Mouse (Mus musculus) embryonic facial prominence, embryonic 10.5 days (tissue): Measurements from ENCODE around the gene Mrpl51. TPM values are rescaled to one million over a fixed set of nuclear protein-coding genes. Genes with fewer than 3 reads are reported as not detected.
"Not testable (repeated sequence)": the region's sequence is repeated elsewhere in the genome, so short reads cannot be mapped to it uniquely, and the experiment has no call there.

Experiments used
- DNase-seq: peaks from one replicate; pipeline ENCODE4 v3.0.0-alpha.2; 2017; ENCODE audit warnings: low spot score
- H3K27ac ChIP-seq: fragments of 300-500 bp; sonication (generic); replicated peaks from 2 replicates; pipeline ENCODE4 v1.5.1; 2016; ENCODE audit warnings: mild to moderate bottlenecking
- H3K27me3 ChIP-seq: fragments of 300-500 bp; sonication (generic); replicated peaks from 2 replicates; pipeline ENCODE4 v1.6.1; 2016; ENCODE audit warnings: low read depth, mild to moderate bottlenecking; ENCODE audit not compliant: poor library complexity, severe bottlenecking
- H3K36me3 ChIP-seq: fragments of 300-500 bp; sonication (generic); replicated peaks from 2 replicates; pipeline ENCODE4 v1.6.1; 2016; ENCODE audit warnings: mild to moderate bottlenecking, moderate library complexity
- H3K4me1 ChIP-seq: fragments of 300-500 bp; sonication (generic); 2 replicates; pipeline ENCODE4 v1.6.1; 2016
- H3K4me3 ChIP-seq: fragments of 300-500 bp; sonication (generic); 2 replicates; pipeline ENCODE4 v1.5.1; 2016; ENCODE audit warnings: mild to moderate bottlenecking, moderate library complexity
- H3K9me3 ChIP-seq: fragments of 300-500 bp; sonication (generic); 2 replicates; pipeline ENCODE4 v1.6.1; 2016; ENCODE audit warnings: mild to moderate bottlenecking
- WGBS: fragments of 180-500 bp; shearing (Covaris S2); methylation state at CpG from one replicate; pipeline ENCODE4 v1.1.7; 2016; 5-methylcytosine and 5-hydroxymethylcytosine counted together
- polyA plus RNA-seq: library from polyadenylated mRNA; unstranded; fragments of >200 nt; fragmentation: Nextera tagmentation; extraction: Ambion mirVana; gene quantifications from 2 replicates; pipeline ENCODE4 v1.2.1, GENCODE M21; 2016

The Mrpl51 gene
- polyA plus RNA-seq, 1 experiment from 2014 or later: 214 TPM

DNA sequence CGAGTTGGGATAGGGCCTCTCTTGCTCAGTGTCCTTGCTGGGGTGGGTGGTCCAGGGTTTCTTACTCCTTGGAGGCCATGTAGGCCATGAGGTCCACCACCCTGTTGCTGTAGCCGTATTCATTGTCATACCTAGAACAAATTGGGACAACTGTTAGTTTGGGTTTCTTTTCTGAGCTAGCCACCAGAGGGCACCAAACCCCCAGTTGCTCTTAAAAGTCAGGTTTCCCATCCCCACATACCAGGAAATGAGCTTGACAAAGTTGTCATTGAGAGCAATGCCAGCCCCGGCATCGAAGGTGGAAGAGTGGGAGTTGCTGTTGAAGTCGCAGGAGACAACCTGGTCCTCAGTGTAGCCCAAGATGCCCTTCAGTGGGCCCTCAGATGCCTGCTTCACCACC, 29.6 kb upstream of the Mrpl51 start:
- DNase-seq: peak; percentile 70
- H3K27me3 ChIP-seq, H3K27ac ChIP-seq, H3K9me3 ChIP-seq, H3K4me3 ChIP-seq: not testable (repeated sequence)
- Histone ChIP-seq H3K36me3 (peaks cover 84% of the 10 kb centered on the region), H3K4me1 (peaks cover 62% of the 10 kb centered on the region)
- 8% methylated on average over 4 of the region's 5 CpGs for WGBS

DNA sequence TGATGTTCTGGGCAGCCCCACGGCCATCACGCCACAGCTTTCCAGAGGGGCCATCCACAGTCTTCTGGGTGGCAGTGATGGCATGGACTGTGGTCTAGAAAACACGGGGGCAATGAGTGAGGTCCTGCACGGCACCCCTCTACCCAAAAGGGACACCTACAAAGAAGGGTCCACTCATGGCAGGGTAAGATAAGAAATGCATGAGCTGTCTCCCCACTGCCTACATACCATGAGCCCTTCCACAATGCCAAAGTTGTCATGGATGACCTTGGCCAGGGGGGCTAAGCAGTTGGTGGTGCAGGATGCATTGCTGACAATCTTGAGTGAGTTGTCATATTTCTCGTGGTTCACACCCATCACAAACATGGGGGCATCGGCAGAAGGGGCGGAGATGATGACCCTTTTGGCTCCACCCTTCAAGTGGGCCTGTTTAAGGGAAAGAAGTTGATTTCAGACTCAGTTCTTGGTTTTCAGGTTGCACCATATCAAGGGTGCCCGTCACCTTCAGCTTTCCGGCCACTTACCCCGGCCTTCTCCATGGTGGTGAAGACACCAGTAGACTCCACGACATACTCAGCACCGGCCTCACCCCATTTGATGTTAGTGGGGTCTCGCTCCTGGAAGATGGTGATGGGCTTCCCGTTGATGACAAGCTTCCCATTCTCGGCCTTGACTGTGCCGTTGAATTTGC, 28.8 kb upstream of the Mrpl51 start:
- WGBS: 78% methylated on average over 13 of the region's 16 CpGs

GRCm38 (mm10) chr6:125163801-125164657, 27.6 kb upstream of the Mrpl51 start:
- 6% methylated on average over 20 of the region's 20 CpGs for WGBS
- Histone ChIP-seq H3K27ac (peak overlapping the region; percentile 99), H3K4me1 (peaks cover 63% of the 10 kb centered on the region), H3K9me3 (no peaks in the 10 kb centered on the region), H3K36me3 (peaks cover 88% of the 10 kb centered on the region), H3K4me3 (peak overlapping the region; percentile 93), H3K27me3 (no peaks in the 10 kb centered on the region)
- DNase-seq: peak; percentile 48

More for the DNA sequence above, 28.8 kb upstream of the Mrpl51 start:
- not testable (repeated sequence) for H3K9me3 ChIP-seq, H3K27me3 ChIP-seq, DNase-seq, H3K27ac ChIP-seq
- Histone ChIP-seq H3K4me3 (peak overlapping the region; percentile 41), H3K4me1 (peaks cover 62% of the 10 kb centered on the region), H3K36me3 (peaks cover 86% of the 10 kb centered on the region)

DNA sequence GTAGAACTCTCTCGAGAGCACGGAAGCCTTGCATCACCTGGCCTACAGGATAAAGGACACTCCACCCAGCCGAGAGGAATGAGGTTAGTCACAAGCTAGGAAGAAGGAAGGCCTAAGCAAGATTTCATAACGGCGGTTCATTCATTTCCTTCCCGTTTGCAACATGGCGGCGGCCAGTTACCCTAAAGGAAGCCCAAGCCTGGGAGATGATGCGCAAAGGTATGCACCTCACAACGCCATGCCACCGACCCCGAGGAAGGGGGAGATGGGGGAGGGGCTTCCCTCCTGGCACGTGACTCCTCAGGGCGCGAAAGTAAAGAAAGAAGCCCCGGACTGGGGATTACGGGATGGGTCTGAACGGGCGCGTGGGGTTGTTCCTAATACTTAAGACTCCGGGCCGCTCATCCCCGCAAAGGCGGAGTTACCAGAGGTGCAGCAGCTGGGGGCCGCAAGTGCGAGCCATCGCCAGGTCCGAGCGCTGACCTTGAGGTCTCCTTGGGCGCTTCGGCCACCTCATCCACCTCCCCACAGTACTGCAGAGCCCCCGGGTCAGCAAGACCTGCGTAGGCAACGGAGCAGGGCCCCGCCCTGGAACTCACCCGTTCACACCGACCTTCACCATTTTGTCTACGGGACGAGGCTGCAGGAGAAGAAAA, 26.8 kb upstream of the Mrpl51 start:
- no peaks in the 10 kb centered on the region for H3K27me3 ChIP-seq
- WGBS: under 1% methylated on average over 39 of the region's 39 CpGs

GRCm38 (mm10) chr6:125165328-125165891, 26.2 kb upstream of the Mrpl51 start:
- WGBS: under 1% methylated on average over 36 of the region's 36 CpGs

More for the DNA sequence above, 26.8 kb upstream of the Mrpl51 start:
- H3K4me3 ChIP-seq: peak overlapping the region; percentile 93
- DNase-seq: peak; percentile 91
- peaks cover 88% of the 10 kb centered on the region for H3K36me3 ChIP-seq
- no peaks in the 10 kb centered on the region for H3K9me3 ChIP-seq
- peaks cover 63% of the 10 kb centered on the region for H3K4me1 ChIP-seq
- peak overlapping the region; percentile 99 for H3K27ac ChIP-seq

DNA sequence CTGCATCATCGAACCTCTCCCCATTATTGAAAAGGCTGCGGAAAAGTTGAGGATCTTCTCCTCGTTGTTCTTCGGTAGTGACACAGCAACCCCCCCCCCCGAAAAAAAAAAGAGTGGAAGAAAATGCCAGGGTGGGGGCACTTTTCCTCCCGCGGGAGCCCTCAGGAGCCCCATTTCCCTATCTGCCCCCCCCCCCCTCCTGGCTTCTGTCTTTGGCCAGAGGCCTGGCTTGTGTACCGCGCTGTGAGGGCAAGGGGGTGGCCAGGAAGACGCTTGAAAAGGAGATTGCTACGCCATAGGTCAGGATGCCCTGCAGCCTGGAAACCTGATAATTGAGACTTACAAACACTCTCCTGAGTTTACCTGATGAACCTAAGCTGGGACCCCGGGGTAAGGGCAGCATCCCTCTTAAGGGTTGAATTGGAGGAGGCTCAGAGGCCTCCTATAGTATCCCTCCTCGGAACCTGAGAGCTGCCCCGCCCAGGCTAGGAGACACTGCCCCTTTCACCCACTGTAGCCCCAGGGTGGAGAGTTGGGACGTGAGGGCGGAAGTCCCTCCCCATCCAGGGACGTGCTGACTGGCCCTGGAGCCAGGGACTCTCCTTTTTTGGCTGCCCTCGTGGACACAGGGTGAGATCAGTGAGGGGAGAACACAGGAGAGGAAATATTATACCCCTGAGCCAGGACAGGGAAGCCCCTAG, 25.4 kb upstream of the Mrpl51 start, which contains the start of gene Gapdh:
TSS of gene Gapdh (minus strand) at position 417 of the 701 bp plus-strand sequence.
- peak; percentile 83 for DNase-seq
- Histone ChIP-seq H3K27me3 (no peaks in the 10 kb centered on the region), H3K27ac (peak within 1 kb of the TSS; percentile 99), H3K36me3 (peaks cover 88% of the 10 kb centered on the region), H3K9me3 (no peaks in the 10 kb centered on the region), H3K4me3 (peak within 1 kb of the TSS; percentile 93), H3K4me1 (peaks cover 50% of the 10 kb centered on the region)
- under 1% methylated on average over 18 of the region's 18 CpGs for WGBS

More at GRCm38 (mm10) chr6:125165328-125165891, 26.2 kb upstream of the Mrpl51 start:
- H3K27ac ChIP-seq: peak overlapping the region; percentile 99
- H3K36me3 ChIP-seq: peaks cover 88% of the 10 kb centered on the region
- H3K4me3 ChIP-seq: peak overlapping the region; percentile 93
- no peaks in the 10 kb centered on the region for H3K27me3 ChIP-seq
- DNase-seq: peak; percentile 97
- peaks cover 58% of the 10 kb centered on the region for H3K4me1 ChIP-seq
- no peaks in the 10 kb centered on the region for H3K9me3 ChIP-seq

DNA sequence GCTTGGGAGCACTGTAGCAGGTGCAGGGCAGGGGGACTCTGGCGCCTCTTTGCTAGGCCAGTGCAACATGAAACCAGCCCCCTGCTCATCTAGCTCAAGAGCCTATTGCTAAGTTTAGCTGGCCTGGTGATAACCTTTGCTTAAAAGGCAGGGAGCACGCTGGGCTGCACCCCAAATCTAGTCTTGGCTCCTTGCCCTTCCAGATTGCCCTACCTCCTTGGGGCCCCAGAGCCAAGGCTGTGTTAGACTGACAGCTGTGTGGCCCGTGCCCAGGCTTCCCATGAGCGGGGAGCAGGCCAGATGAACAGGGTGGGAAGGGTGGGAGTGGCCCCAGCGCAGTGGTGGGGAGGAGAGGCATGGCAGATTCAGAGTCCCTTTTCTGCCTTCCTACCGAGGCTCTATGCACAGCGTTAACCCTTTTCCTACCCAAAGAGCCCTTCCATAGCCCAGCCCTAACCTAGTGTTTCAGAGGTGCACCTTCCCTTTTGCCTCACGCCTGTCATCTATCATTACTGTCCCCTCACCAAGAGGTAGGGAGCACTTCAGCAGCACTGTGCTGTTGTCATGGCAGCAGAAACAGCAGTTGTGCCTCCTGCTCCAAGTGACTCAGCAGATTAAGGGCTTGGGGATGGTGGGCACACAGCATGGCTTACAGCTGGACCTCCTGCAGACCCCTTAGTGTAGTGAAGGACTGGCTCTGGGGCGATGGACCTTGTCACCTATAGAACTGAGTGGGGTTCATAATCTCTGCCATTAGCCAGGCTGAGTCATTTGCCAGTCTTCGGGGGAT, 24.5 kb upstream of the Mrpl51 start:
- H3K36me3 ChIP-seq: peaks cover 88% of the 10 kb centered on the region
- H3K27ac ChIP-seq: peak overlapping the region; percentile 99
- H3K4me1 ChIP-seq: peaks cover 45% of the 10 kb centered on the region
- DNase-seq: peak; percentile 58
- no peaks in the 10 kb centered on the region for H3K27me3 ChIP-seq
- peak overlapping the region; percentile 93 for H3K4me3 ChIP-seq
- H3K9me3 ChIP-seq: no peaks in the 10 kb centered on the region
- 20% methylated on average over 10 of the region's 10 CpGs for WGBS

DNA sequence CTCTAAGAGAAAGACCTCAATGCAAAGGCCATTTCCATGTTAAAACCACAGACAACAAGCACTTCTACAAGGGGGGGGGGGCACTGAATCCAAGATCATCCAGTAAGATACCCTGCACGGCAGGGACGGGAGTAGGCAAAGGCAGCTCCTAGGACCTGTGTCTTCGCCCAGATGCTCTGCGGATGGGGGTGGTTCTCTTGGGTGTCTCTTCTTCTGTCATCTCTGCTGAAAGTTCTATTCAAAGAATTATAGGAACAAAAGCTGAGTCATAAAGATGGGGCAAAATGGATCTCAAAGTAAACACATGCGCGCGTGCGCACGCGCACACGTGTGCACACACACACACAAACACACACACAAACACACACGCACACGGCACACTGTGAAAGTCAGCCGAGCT, 23.5 kb upstream of the Mrpl51 start:
- Histone ChIP-seq H3K4me1 (peaks cover 37% of the 10 kb centered on the region), H3K27ac (no peak overlapping the region), H3K36me3 (peaks cover 88% of the 10 kb centered on the region), H3K9me3 (no peaks in the 10 kb centered on the region), H3K4me3 (no peak overlapping the region), H3K27me3 (no peaks in the 10 kb centered on the region)
- no peak for DNase-seq
- WGBS: 94% methylated on average over 14 of the region's 14 CpGs

DNA sequence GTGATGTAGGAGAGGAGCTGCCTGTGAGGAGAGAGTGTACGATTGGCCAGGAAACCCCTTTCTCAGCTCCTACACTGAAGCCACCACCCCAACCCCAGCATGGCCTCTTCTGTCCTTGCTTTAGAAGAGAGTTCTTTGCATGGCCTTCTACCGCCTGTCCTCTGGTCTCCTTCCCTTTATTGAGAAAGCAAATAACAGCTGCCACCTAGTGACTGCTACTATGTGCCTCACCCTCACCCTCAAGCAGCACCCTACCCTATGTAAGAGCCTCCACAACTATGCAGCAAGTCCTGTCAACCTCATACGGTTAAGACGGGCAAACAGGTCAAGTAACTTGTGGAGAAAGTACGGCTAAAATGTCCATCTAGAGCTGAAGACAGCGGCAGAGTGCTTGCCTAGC, 21.4 kb upstream of the Mrpl51 start:
- H3K27ac ChIP-seq: no peak overlapping the region
- no peaks in the 10 kb centered on the region for H3K27me3 ChIP-seq
- H3K4me3 ChIP-seq: no peak overlapping the region
- WGBS: 94% methylated on average over 6 of the region's 6 CpGs
- H3K4me1 ChIP-seq: peaks cover 25% of the 10 kb centered on the region
- DNase-seq: no peak
- peaks cover 90% of the 10 kb centered on the region for H3K36me3 ChIP-seq
- no peaks in the 10 kb centered on the region for H3K9me3 ChIP-seq

DNA sequence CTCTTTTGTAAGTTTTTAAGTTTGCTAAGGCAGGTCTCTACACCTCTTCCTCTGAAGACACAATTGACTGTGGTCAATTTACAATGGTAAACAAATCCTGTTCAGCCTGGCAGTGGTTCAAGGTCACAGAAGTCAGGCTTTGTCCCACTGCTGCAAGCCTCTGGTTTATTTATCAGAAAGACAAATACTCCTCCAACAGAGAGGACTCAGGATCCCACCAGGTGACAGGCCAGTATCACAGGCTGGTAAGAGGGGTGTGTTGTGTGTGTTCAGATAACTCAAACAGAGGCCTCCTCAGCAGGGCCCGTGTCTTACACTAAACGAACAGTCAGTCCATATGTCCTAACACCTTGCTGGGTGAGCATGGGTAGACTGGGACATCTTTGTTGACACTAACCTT, 19.1 kb upstream of the Mrpl51 start:
- peaks cover 100% of the 10 kb centered on the region for H3K36me3 ChIP-seq
- no peaks in the 10 kb centered on the region for H3K27me3 ChIP-seq
- H3K27ac ChIP-seq: no peak overlapping the region
- 92% methylated on average over 2 of the region's 2 CpGs for WGBS
- no peaks in the 10 kb centered on the region for H3K9me3 ChIP-seq
- DNase-seq: no peak
- peaks cover 7% of the 10 kb centered on the region for H3K4me1 ChIP-seq
- no peak overlapping the region for H3K4me3 ChIP-seq

DNA sequence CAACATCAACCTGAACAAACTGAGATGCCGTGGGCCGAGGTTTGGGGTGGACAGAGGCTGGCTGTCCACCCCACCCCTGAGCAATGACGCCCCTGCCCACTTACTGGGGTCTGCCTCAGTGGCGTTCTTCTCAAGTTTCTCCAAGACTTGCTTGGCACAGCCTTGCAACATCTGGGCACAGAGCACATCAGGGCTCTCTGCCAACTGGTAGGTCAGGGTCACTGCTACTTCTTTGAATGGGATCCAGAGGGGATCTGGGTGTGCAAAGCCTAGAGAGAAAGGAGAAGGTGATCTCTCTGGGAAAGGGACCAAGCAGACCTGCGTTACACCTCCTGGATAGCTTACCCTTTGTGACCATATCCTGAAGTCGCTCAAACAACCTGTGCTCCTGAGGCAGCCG, 18.3 kb upstream of the Mrpl51 start:
- no peak for DNase-seq
- WGBS: 96% methylated on average over 7 of the region's 7 CpGs
- peaks cover 100% of the 10 kb centered on the region for H3K36me3 ChIP-seq
- H3K4me3 ChIP-seq: no peak overlapping the region
- no peak overlapping the region for H3K27ac ChIP-seq
- no peaks in the 10 kb centered on the region for H3K4me1 ChIP-seq
- H3K9me3 ChIP-seq: no peaks in the 10 kb centered on the region
- no peaks in the 10 kb centered on the region for H3K27me3 ChIP-seq
